Mouse (Mus musculus): ENCODE data around the gene Olfr644.

GRCm38 (mm10) chr7:104017203-104017602 is 54.5 kb downstream of the Olfr644 start, which contains the start of gene Olfr639:
- TF ChIP-seq CTCF (IDR thresholded peaks at IDR 0.05; ENCODE audit: low read depth, low read length) (no peak), POLR2A (IDR thresholded peaks at IDR 0.05; ENCODE audit: extremely low read depth, insufficient read depth, low read length) (no peak)

Data from liver, adult 2 months (tissue).